Mouse (Mus musculus) E14TG2a.4 (cell line): ENCODE measurements around the gene Hist1h4f.
"Not testable (repeated sequence)": the region's sequence is repeated elsewhere in the genome, so short reads cannot be mapped to it uniquely, and the experiment has no call there.

Source experiments
- CTCF ChIP-seq: conservative IDR thresholded peaks from 2 replicates; pipeline ENCODE4 v1.5.1; 2014; ENCODE audit warnings: low read length
- POU5F1 ChIP-seq: IDR thresholded peaks from 2 replicates; pipeline ENCODE4 v1.6.1; 2014; ENCODE audit warnings: low read length, borderline replicate concordance

- TF ChIP-seq CTCF, POU5F1: not testable (repeated sequence)
These were observed 10.1 kb upstream of the Hist1h4f start for GRCm38 (mm10) chr13:23561531-23561882.
